Mouse (Mus musculus) spleen, adult 2 months (tissue): ENCODE results near the gene Zfp78. TPM values are rescaled to one million over a fixed set of nuclear protein-coding genes. Genes with fewer than 3 reads are reported as not detected.
A peak's percentile ranks its signal among the peaks of the same experiment; 100 is the strongest.

Experiments used
- DNase-seq, 2 experiments: peaks; one replicate each; pipeline versions ENCODE4 v3.0.0 to v3.0.0-alpha.2; 2012 to 2021; ENCODE audit warnings: low spot score in 2 of 2, low read depth in 1 of 2
- H3K27ac ChIP-seq: fragments of 200-500 bp; 2 replicates; pipeline ENCODE4 v1.5.1; 2012; ENCODE audit warnings: low read length, inconsistent platforms; ENCODE audit not compliant: insufficient read depth
- H3K27me3 ChIP-seq: fragments of 200-500 bp; 2 replicates; pipeline ENCODE4 v1.6.1; 2012; ENCODE audit warnings: mild to moderate bottlenecking, moderate library complexity, low read length, inconsistent platforms; ENCODE audit not compliant: control insufficient read depth, insufficient read depth
- H3K36me3 ChIP-seq: fragments of 200-500 bp; 2 replicates; pipeline ENCODE4 v1.6.1; 2012; ENCODE audit warnings: mild to moderate bottlenecking, low read length, inconsistent platforms; ENCODE audit not compliant: control insufficient read depth, insufficient read depth
- H3K4me1 ChIP-seq: fragments of 200-500 bp; 2 replicates; pipeline ENCODE4 v1.6.1; 2011; ENCODE audit warnings: inconsistent platforms; ENCODE audit not compliant: control insufficient read depth, insufficient read depth, insufficient read length
- H3K4me3 ChIP-seq: fragments of 200-500 bp; 2 replicates; pipeline ENCODE4 v1.5.1; 2011; ENCODE audit warnings: mild to moderate bottlenecking, inconsistent platforms; ENCODE audit not compliant: insufficient read depth, insufficient read length; ENCODE audit errors: extremely low read depth
- CTCF ChIP-seq: fragments of 200-500 bp; IDR thresholded peaks from 2 replicates; pipeline ENCODE4 v1.5.1; 2011; ENCODE audit warnings: mild to moderate bottlenecking, inconsistent platforms; ENCODE audit not compliant: insufficient read depth, insufficient read length, insufficient replicate concordance; ENCODE audit errors: extremely low read depth
- POLR2A ChIP-seq: fragments of 200-500 bp; IDR thresholded peaks from 2 replicates; pipeline ENCODE4 v1.6.1; 2011; ENCODE audit warnings: low read depth, low read length, inconsistent platforms
- WGBS: fragments of 180-500 bp; shearing (Covaris S2); methylation state at CpG from one replicate; pipeline ENCODE4 v1.1.7; 2018; 5-methylcytosine and 5-hydroxymethylcytosine counted together
- polyA plus RNA-seq: library from polyadenylated mRNA; depleted of rRNA; stranded (reverse); fragments of >200 nt; gene quantifications from 2 replicates; pipeline ENCODE4 v1.2.3, GENCODE M21; 2012; rRNA removed

Zfp78 gene
- polyA plus RNA-seq, 1 experiment: 0.13 TPM

GRCm38 (mm10) chr7:6419894-6420293, 56.8 kb downstream of the Zfp78 start:
- TF ChIP-seq POLR2A (no peak), CTCF (no peak)
- H3K27ac ChIP-seq: no peak overlapping the region
- no peaks in the 10 kb centered on the region for H3K4me1 ChIP-seq
- no peak for DNase-seq
- H3K27me3 ChIP-seq: no peaks in the 10 kb centered on the region
- WGBS: 77% methylated on average over 6 of the region's 6 CpGs
- no peak overlapping the region for H3K4me3 ChIP-seq
- H3K36me3 ChIP-seq: no peaks in the 10 kb centered on the region

- no peak overlapping the region for H3K27ac ChIP-seq
- 88% methylated on average over 3 of the region's 3 CpGs for WGBS
- H3K27me3 ChIP-seq: no peaks in the 10 kb centered on the region
- H3K4me3 ChIP-seq: no peak overlapping the region
- no peaks in the 10 kb centered on the region for H3K36me3 ChIP-seq
- no peak for TF ChIP-seq CTCF
- TF ChIP-seq POLR2A: no peak
- no peak for DNase-seq
- no peaks in the 10 kb centered on the region for H3K4me1 ChIP-seq
These were observed 66.3 kb downstream of the Zfp78 start for GRCm38 (mm10) chr7:6429381-6429780.

DNA sequence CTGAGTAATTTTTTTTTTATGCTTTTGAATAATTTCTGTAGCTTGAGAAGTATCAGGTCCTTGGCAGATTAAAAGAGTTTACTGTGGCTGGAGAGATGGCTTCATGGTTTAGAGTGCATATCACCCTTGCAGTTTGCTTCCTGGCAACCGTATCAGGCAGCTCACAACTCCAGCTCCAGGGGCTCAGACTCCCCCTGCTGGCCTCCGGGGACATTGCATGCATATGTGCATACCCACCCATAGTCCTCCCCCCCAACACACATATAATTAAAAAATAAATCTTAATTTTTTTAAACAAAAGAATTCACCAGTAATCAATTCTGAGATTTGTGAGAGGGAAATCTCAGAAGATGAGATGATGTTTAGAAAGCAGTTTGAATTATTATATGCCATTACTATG, 67.3 kb downstream of the Zfp78 start:
- H3K4me3 ChIP-seq: no peak overlapping the region
- no peaks in the 10 kb centered on the region for H3K4me1 ChIP-seq
- TF ChIP-seq CTCF (peak; percentile 51; the same call in 1 of the 2 replicates), POLR2A (no peak)
- 20% methylated on average over 2 of the region's 2 CpGs for WGBS
- no peaks in the 10 kb centered on the region for H3K27me3 ChIP-seq
- no peak overlapping the region for H3K27ac ChIP-seq
- DNase-seq: peak; percentile 11 to 18
- H3K36me3 ChIP-seq: no peaks in the 10 kb centered on the region

Other genes with a start within 250 kb of the Zfp78 start
- gene Zfp787, start 207.3 kb upstream of the Zfp78 start, polyA plus RNA-seq: 34.5 and 43.2 TPM in 2 replicates
- gene Zfp444, start 191.1 kb upstream of the Zfp78 start, polyA plus RNA-seq: 20.2 and 29.7 TPM in 2 replicates
- gene Galp, start 166.2 kb upstream of the Zfp78 start, polyA plus RNA-seq: not detected in 2 replicates
- not detected in 2 replicates for gene Zscan5b, start 141.0 kb upstream of the Zfp78 start, polyA plus RNA-seq
- gene Epp13, start 110.6 kb upstream of the Zfp78 start, polyA plus RNA-seq: not detected in 2 replicates
- 0.35 and 0.44 TPM in 2 replicates for gene Zfp667, start 76.7 kb upstream of the Zfp78 start, polyA plus RNA-seq
- 0.56 and 0.77 TPM in 2 replicates for gene Zfp583, start 32.0 kb upstream of the Zfp78 start, polyA plus RNA-seq
- gene Gm3854, start 19.5 kb upstream of the Zfp78 start, polyA plus RNA-seq: 0.02 and 0.08 TPM in 2 replicates
- gene Zfp28, start 20.0 kb downstream of the Zfp78 start, polyA plus RNA-seq: 1.3 and 1.4 TPM in 2 replicates
- not detected in 2 replicates for gene Smim17, start 35.4 kb downstream of the Zfp78 start, polyA plus RNA-seq
- gene Gm20715, start 47.0 kb downstream of the Zfp78 start, polyA plus RNA-seq: not detected in 2 replicates
- not detected in 2 replicates for gene Olfr1344, start 75.4 kb downstream of the Zfp78 start, polyA plus RNA-seq
- gene Olfr1336, start 92.9 kb downstream of the Zfp78 start, polyA plus RNA-seq: not detected in 2 replicates
- not detected in 2 replicates for gene Olfr1346, start 103.8 kb downstream of the Zfp78 start, polyA plus RNA-seq
- not detected in 2 replicates for gene Olfr5, start 123.7 kb downstream of the Zfp78 start, polyA plus RNA-seq
- gene Olfr1347, start 136.5 kb downstream of the Zfp78 start, polyA plus RNA-seq: not detected in 2 replicates
- gene Olfr1348, start 145.5 kb downstream of the Zfp78 start, polyA plus RNA-seq: not detected in 2 replicates
- not detected in 2 replicates for gene Olfr1349, start 159.7 kb downstream of the Zfp78 start, polyA plus RNA-seq
- not detected in 2 replicates for gene Olfr1350, start 201.6 kb downstream of the Zfp78 start, polyA plus RNA-seq